Mouse (Mus musculus): ENCODE measurements around the gene H2-Ob.

The H2-Ob gene

GRCm38 (mm10) chr17:34281836-34282235, 43.1 kb downstream of the H2-Ob start:
- no peak for DNase-seq (ENCODE audit: low read depth, low spot score)

- no peak for DNase-seq (ENCODE audit: low read depth, low spot score)
Observed at GRCm38 (mm10) chr17:34285371-34285770, 46.7 kb downstream of the H2-Ob start.

GRCm38 (mm10) chr17:34285848-34286247, 47.1 kb downstream of the H2-Ob start:
- DNase-seq (ENCODE audit: low read depth, low spot score) = peak; percentile 28

- DNase-seq (ENCODE audit: low read depth, low spot score) = no peak
Observed at GRCm38 (mm10) chr17:34286501-34286900, 47.8 kb downstream of the H2-Ob start.

- no peak for DNase-seq (ENCODE audit: low read depth, low spot score)
Observed at GRCm38 (mm10) chr17:34286999-34287398, 48.3 kb downstream of the H2-Ob start.

GRCm38 (mm10) chr17:34287648-34288047, 48.9 kb downstream of the H2-Ob start, which contains the start of gene H2-Aa:
Gene H2-Aa (minus strand): TSS chr17:34287823.
- DNase-seq (ENCODE audit: low read depth, low spot score) = peak; percentile 76

GRCm38 (mm10) chr17:34288131-34288530, 49.4 kb downstream of the H2-Ob start:
- no peak for DNase-seq (ENCODE audit: low read depth, low spot score)

- peak; percentile 85 for DNase-seq (ENCODE audit: low read depth, low spot score)
Observed at GRCm38 (mm10) chr17:34291609-34292008, 52.9 kb downstream of the H2-Ob start.

- DNase-seq (ENCODE audit: low read depth, low spot score) = no peak
Observed at GRCm38 (mm10) chr17:34292570-34292969, 53.9 kb downstream of the H2-Ob start.

- no peak for DNase-seq (ENCODE audit: low read depth, low spot score)
Observed at GRCm38 (mm10) chr17:34293533-34293932, 54.8 kb downstream of the H2-Ob start.

- DNase-seq (ENCODE audit: low read depth, low spot score) = no peak
Observed at GRCm38 (mm10) chr17:34294249-34294648, 55.5 kb downstream of the H2-Ob start.

GRCm38 (mm10) chr17:34295307-34295706, 56.6 kb downstream of the H2-Ob start:
- no peak for DNase-seq (ENCODE audit: low read depth, low spot score)

- DNase-seq (ENCODE audit: low read depth, low spot score) = peak; percentile 66
Observed at GRCm38 (mm10) chr17:34295891-34296794, 57.4 kb downstream of the H2-Ob start.

GRCm38 (mm10) chr17:34299356-34299755, 60.7 kb downstream of the H2-Ob start:
- peak; percentile 73 for DNase-seq (ENCODE audit: low read depth, low spot score)

GRCm38 (mm10) chr17:34300071-34300470, 61.4 kb downstream of the H2-Ob start:
- DNase-seq (ENCODE audit: low read depth, low spot score) = no peak

GRCm38 (mm10) chr17:34300691-34301566, 62.2 kb downstream of the H2-Ob start:
- DNase-seq (ENCODE audit: low read depth, low spot score) = no peak

GRCm38 (mm10) chr17:34301670-34302190, 63.0 kb downstream of the H2-Ob start:
- no peak for DNase-seq (ENCODE audit: low read depth, low spot score)

- DNase-seq (ENCODE audit: low read depth, low spot score) = no peak
Observed at GRCm38 (mm10) chr17:34303789-34304188, 65.1 kb downstream of the H2-Ob start.

Measured in R1 (cell line).